Mouse (Mus musculus) frontal cortex, postnatal 14 days (tissue): ENCODE measurements at regions not wholly inside any gene's neighbourhood (a gene's known extent, or its start where the extent isn't known, plus 50 kb on each side); places are given as distances from the start of the nearest gene placed in this dataset.

Experiments
- DNase-seq, 2 experiments: peaks; one replicate each; pipeline ENCODE4 v3.0.0; 2022; ENCODE audit warnings: low spot score in 2 of 2

DNA sequence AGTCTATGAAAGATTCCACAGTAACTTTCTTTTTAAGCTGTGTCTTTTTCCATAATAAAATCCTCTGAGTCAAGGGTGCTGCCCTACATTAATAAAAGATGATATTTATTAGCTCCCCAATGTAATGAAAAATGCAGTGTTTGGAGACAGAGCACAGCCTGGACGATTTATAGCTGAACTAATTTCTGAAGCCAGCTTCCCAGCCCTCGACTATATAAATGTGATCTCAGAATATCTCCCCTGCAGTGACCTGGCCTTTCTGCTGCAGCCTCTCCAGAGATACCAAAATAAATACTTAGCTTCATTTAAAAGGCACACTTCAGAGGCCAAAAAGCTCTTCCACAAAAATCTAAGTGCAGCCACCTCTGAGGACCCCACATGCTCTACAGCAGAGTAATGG, 534.7 kb downstream of the Zfp619 start:
- DNase-seq = no peak

DNA sequence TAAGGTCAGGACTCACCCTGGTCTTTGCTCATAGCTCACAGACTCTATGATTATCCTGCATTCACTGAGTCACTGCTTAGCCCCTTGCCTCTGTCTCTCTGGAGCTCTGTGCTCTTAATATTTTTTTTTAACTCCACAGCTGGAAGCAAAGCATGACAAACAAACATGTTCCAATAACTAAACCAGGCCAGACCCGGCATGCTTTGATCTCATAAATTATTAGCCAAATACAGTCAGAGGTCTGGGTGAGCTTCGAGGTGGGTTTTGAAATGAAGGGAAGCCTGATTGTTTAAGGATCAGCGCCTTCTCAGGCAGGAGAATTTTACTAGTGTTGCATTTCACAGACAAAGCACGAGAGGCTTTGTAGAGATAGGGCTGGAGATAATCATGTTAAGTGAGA, 541.3 kb downstream of the Zfp619 start:
- DNase-seq = no peak

DNA sequence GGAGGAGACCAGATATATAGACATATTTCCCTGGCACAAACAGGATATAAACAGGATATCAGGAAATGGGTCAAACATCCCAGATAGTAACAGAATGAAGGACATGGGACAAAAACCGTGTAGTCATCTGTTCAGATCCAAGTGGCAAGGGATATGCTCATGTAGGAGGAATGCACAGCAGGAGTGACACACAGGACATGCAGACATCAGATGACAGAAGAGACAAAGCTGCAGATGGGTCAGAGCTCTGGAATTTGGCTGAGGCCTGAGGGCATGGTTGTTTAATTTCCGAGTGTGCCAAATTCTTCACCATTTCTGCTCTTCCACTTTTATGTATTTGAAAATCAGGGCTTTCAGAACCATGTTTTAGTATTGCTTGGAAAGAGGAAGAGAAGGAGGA, 547.1 kb downstream of the Zfp619 start:
- DNase-seq = no peak

DNA sequence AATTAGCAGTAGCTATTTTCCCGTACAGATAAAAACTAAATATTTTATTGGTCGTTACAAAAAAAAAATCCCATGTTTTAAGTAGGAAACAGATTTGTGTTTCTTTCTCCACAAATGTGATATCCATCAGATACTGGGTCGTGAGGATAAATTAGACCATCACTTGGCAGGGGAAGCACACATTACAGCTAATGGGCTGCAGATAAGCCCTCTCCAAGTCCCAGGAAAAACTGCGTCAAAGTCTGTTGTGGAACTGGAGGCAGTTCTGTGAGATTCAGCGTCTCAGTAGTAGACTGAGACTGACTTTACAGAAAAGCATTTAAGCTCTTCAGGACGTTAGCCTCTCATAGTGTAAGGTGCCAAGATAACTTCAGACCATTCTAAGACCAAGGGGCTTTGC, 548.0 kb downstream of the Zfp619 start:
- no peak for DNase-seq

DNA sequence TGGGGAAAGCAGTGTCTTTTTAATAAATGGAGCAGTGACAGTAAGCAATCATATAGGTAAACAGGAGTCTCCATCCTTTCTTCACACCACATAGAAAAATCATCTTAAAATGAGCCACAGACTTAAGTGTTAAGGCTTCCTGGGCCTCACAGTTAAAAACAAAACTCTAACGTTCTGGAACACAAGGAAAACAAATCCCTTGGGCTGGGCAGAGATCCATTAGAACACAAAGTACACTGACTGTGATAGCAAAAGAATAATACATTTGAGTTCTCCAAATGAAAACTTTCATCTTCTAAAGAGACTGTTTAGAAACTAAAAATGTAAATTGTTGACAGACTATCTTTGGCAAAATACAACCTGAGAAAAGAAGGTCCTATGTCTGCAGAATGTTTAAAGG, 549.8 kb downstream of the Zfp619 start:
- no peak for DNase-seq

DNA sequence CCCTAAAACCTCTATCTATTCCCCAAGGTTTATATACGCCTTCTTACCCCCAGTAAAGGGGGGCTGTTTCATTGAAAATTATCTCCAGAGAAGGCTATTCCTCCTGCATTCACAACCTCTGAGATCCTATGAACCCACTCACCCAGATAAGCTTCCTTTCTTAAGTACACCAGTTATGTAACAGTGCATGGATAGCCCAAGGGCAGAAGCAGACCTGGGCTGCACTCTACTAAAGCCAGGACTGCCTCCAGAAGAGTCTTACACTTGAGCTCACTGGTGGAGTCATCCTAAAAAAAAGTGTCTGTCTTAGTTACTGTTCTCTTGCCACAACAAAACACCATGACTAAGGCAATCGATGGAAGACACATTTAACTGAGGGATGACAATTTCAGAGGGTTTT, 553.7 kb downstream of the Zfp619 start:
- no peak for DNase-seq

DNA sequence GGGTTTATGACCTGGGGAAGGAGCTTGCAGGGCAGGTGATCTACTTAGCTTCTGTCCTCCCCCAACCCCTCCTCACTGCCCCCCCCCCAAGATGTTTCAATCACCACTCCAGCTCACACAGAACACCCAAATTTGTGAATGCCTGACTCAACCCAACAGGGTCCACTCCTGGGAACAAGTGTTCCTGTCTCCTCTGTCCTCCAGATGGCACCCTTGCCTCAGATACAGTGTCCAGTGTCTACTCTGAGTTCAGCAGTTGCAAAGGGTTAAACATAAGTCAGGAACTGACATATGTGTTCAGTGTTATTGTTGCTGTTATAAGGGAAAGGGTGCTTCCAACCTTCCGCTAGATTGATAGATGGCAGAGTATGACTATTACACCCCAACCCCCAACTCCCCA, 554.9 kb downstream of the Zfp619 start:
- no peak for DNase-seq

DNA sequence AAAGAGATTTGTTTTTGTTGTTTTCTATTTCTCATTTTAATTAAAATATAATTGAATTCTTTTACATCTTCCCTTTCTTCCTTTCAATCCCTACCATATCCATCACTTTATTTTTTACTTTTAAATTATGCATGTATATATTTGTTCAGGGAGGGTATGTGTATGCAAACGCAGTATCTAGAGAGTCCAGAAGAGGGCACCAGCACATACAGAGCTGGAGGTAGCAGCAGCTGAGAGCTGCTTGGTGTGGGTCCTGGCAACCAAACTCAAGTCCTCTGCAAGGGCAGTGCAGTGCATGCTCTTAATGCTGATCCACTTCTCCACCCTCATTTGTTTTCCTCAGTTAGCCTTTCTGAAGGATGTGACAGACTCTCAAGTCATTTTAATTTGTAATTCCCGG, 568.7 kb downstream of the Zfp619 start:
- no peak for DNase-seq

DNA sequence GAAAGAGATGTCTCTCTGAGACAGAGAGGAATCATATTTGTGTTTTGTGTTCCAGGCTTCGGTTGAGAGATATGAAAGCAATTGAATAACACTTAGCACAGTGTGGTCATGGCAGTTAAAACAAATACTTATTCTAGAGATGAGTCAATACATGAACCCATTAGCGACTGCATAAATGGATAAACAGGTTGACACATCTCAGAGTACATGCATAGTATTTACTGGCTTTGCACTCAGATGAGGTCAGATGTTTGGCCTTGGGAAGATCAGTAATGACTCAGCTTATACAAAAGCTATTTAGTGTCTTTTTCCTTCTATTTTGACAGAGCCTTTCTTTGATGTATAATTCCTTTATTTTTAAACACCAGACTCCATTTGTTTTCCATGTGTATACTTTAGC, 579.5 kb downstream of the Zfp619 start:
- DNase-seq = no peak

DNA sequence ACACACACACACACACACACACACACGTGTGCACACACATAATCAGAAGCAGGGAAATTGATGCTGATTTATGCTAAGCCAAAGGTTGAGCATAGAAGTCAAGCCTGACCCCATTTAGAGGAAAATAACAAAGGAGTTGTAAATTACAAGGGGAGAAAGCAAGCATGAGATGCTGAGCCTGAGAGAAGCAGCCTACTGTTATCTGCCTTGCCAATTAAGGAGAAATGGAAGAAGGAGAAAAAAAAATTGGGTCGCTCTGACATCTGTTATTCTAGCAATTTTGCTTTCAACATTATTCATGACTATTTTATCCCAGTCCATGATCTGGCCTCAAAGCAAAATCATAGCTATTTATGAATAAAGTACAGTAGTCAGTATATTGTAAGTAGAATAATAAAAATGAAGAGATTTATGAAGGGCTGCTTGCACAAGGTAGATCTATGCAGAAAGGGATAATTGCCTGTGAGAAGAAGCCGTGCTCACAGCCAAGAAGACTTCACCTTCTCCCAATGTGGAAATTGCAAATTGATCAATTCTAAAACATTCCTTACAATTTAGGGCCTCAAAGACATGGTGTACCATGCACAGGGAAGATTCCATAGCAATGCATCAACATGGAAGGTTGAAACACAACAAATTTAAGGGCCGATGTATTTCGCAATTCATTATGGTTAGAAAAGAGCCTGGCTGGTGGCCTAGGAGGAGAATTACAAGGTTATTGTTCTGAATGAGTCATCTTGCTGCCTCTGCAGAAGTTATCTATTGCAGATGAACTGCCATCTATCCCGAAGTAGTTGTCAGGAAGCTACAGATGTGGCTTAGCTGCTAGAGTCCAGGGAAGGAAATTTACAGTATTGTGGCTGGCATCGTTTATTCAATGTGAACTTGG, 585.7 kb downstream of the Zfp619 start:
- no peak for DNase-seq

DNA sequence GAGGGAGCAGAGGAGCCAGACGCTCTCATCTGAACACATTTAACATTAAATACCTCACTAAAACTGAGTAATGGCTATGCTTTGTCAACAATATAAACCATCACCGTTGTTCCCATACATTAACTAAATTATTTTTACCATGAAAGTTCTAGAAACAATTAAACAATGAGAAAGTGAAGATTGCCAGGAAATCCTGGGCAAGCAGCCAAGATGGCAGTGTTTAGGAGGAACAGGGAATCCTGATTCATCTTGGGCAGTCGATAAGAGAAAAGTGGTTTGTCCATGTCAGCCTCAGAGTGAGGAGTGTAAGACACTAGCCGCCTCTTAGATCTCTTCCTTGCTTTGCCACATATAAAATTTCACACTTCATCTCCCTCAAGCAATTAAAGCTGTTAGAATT, 625.3 kb downstream of the Zfp619 start:
- DNase-seq = no peak

DNA sequence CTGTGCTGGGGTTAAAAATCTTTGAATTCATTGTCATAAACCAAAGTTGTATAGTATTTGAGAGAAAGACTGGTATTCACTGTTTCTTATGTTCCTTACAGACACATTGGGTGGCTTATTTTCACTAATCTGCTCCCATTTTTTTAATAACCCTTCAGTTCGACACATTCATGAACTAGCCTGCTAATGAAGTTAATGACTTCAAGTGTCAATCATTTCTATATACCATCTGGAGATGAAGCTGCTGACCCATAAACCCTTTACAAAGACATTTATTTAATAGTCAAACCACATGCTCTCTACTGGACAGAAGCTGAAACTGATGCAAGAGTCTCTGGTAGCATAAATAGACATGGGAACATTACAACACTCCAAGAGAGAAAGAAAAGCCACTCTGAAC, 626.9 kb downstream of the Zfp619 start:
- no peak for DNase-seq

DNA sequence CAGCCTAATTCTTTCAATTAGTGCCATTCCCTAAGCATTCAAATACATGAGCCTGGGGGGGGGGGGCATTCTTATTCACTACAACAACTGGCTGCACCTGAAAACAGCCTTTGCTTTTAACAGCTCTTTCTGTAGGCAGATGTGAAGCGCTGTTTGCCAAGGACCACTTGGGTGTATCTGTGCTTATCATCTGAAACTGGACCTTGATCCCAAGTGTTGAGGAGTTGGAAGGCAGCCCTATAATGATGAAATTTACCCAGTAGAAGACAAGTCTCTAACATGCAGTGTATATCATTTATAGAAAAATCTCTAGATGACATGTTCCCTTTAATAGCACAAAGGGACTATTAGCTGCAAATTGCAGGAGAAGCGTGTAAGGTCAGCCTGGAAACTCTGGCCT, 660.0 kb downstream of the Zfp619 start:
- DNase-seq = no peak

DNA sequence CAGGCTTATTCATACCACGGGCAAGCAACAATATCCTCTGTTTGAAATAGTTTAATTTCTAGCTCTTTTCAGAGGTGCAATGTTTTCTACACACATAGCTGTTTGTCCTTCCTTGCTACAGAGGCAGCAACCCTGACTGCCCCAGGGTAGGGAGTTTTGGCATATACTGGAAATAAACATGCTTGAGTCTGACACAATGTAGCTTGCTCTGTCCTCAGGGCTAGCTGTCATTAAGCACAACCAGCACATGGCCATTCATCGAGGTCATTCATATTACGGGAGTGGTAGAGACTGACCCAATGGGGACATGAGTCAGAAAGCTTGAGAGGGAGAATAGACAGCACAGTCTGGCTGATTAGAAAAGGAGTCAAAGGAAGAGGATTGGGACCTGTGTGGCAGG, 677.8 kb downstream of the Zfp619 start:
- DNase-seq = no peak

DNA sequence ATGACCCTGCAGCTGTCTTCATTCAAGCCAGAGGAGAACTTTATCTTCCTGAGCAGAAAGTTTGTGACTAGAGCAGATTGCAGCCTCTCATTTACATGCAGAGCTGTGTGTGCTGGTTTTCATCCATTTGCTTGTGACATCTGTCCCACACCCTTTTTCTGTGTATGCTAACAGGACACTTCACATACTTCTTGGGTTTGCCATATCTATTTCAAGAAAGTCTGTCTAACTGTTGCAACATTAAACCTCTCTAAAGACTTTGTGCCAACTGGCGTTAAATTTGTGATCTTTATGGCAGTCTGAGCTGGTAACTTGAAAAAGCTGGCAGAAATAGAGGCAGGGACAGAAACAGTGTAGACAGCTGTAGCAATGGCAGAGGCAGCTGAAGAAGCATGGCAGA, 685.0 kb downstream of the Zfp619 start:
- DNase-seq = no peak

DNA sequence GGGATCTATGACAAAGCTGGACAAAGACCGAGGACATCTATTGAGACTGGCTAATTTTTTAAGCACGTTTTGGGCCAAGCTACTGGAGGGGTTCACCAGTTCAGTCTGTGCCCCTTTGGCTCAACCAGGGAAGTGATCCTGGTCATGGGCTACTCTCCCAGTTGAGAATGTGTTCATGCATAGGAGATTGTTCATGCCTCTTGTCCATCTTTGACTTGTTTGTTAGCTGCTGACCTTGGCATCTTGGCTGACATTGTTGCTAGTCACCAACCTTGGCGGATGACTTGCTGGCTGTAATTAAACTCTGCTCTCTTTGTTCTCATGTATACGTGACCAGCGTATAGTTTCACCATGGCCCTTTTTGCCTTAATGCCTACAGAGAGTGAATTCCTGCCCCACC, 686.2 kb upstream of the Vstm2b start:
- DNase-seq = no peak

DNA sequence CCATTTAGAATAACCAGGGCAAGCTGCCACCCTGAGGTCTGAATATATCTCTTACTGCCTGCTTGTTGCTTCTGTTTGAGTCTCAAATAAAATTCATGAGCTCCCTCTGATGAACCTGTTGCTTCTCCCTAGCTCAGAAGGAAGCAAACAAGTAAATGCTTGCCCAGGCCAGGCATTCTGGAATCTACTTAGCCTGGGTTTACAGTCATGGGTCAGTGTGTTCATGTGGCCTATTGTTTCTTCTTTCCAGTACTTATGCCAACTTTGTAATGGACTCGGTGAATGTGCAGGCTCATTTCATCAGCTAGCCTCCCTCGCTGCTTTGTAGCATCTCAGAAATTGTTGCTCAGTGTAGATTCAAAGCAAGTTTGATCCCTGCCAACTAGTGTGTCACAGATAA, 685.6 kb upstream of the Vstm2b start:
- DNase-seq = no peak

DNA sequence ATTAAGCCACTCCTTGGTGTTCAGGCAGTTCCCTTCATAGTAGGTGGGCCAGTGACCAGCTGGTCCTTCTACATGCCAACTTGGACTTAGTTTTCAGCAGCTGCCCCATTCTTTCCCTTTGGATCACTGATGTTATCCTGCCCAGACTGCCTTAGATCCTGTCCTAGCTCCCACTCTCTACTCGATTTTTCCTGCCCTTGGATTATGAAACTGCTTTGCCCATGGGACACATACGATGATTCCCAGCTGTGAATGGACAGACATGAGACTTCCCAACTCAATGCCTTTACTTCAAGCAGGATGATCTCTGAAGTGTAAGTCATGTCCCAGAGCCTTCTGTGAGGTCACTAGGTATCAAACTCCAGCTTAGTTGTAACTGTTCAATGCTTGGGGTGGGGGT, 684.5 kb upstream of the Vstm2b start:
- no peak for DNase-seq

DNA sequence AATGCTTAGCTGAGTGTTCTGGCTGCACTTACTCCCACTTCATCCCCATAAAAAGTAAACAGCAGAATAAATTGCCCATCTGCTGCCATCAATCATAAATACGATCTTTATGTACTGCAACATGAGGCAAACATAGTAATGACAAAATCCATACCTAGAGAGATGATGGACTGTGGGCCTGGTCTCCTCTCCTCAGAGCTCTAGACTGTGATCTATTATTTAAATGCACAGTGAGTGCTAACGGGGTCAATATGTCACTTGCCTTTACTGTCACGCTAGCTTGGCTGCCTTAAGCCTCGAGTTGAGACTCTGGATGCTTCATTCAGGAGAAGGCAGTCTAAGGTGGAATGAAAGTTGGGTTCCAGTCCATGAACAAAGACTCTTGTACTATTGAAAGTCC, 683.7 kb upstream of the Vstm2b start:
- DNase-seq = no peak

DNA sequence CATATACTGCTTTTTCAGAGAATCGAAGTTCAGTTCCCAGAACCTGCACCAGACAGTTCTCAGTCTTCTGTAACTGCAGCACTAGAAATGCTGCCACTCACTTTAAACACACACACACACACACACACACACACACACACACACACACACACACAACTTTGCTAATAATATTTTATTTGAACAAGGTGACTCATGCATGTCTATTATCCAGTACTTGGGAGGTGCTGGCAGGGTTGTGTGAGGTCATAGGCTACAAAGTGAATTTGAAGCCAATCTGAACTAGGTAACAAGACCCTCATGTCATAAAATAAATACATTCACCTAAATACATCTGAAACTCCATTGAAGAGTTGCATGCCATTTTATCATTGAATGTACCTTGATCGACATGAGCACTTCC, 682.9 kb upstream of the Vstm2b start:
- no peak for DNase-seq

DNA sequence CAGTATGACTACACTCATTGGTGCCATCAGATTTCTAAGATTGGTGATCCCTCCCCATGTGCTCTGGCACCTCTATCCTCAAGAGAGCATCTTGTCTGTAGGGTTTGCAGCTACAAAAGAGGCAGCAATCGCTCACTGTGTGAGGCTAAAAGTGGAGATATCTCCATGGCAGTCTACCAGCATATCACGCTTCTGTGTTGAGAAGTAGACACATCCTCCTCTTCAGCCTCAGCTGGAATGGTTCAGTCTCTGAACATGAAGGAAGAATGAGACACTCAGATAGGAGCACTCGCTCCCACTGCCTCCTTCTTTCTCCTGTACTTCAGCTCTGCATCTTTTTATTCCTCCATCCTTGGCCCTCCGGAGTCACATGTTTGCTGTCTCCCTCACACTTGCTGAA, 677.6 kb upstream of the Vstm2b start:
- no peak for DNase-seq

DNA sequence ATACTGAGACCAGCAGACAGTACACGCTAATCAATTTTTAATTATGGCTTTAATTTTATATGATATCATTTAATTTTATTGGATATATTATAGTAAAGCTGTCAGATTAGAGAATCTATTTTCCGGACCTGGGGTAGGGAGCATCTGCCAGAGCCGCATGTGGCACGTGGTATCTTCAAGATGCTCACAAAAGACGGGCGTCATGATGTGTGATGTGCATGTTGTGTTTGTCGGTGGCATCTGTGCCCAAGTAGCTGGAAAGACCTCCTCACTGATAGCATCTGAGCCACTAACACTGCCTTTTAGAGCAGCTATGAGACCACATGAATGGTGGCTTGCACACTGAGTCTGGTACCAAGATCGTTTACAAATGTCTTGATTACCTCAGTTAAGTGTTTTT, 652.9 kb upstream of the Vstm2b start:
- DNase-seq = no peak

DNA sequence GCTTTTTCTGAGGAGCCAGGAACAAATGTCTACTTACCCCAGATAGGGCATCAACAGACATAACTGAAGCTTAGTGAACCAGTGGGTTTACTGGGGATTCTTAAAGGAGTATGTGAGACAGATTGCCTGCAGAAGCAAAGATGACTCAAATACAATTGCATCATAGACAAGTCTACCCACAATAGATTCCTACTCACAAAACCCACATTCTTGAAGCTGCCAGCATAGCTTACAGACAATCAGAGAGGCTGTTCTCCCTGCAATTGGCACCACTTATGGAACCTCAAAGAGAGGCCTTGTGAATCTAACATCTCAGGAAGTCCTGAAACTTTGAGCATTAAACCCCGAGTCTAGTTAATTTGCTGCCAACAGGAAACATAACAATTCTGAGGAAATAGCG, 649.6 kb upstream of the Vstm2b start:
- DNase-seq = no peak

DNA sequence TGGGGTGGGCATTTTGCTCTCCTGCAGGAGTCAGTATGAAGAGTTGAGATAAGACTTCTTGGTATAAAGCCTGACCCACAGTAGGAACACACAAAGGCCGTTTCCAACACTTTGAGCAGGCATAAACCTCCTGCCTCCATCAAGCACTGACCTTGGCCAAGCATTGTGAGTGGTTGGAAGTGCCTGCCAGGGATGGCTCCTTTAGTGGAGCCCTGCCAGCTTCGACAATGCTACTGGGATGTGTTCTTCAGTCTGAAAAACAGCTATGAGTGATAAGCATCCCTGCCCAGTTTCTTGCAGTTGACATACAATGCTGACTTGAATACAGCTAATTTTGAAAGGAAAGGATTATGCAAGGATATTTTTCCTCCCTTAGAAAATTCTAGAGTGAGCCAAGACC, 644.6 kb upstream of the Vstm2b start:
- DNase-seq = no peak
